Mouse (Mus musculus): ENCODE measurements at regions not wholly inside any gene's neighbourhood (a gene's known extent, or its start where the extent isn't known, plus 50 kb on each side); places are given as distances from the start of the nearest gene placed in this dataset.
"Not testable (repeated sequence)": the region's sequence is repeated elsewhere in the genome, so short reads cannot be mapped to it uniquely, and the experiment has no call there.

DNA sequence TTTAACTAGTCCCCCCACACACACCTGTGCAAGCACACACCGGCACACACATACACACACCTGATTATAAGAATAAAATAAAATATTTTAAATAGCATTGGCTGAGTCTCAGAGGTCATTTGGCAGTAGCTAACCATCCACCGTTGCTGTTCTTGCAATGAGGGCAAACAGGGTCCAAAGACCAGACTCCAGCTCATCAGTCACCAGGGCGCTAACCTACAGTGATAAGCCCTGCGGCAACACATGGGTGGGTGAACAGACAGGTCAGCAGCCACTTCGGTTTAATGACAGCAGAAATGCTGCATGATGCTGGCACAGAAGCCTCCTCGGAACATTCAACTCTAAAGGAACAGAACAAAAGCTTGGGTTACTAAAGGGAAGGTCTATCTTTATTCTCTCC is 54.9 kb downstream of the Tas2r134 start:
- no peak for DNase-seq (ENCODE audit: low read depth)

- no peak for DNase-seq (ENCODE audit: low read depth)
Measured at GRCm38 (mm10) chr2:51682745-51683144, 55.4 kb downstream of the Tas2r134 start.

DNA sequence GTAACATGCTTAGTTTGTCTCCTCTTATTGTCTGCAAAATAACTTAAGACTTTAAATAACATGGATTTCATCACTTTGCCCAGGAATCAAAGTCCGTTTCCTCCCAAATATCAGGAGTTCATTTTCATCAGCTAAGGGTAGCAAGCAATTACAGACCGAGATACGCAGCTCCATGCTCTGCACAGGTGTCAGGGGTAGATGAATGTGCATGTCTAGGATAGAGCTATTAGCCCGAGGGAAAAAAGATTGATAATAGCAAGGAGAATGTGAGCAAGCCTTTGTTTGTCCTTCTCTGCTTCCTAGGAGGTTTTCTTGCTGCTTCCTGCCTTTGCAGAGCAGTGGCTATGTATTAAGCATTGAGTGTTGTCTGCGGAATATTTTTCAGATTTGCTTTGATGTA is 77.8 kb downstream of the Tas2r134 start:
- DNase-seq (ENCODE audit: low read depth): no peak

- no peak for DNase-seq (ENCODE audit: low read depth)
Measured at GRCm38 (mm10) chr2:51708701-51709100, 81.4 kb downstream of the Tas2r134 start.

GRCm38 (mm10) chr2:51712611-51713010 is 85.3 kb downstream of the Tas2r134 start:
- no peak for DNase-seq (ENCODE audit: low read depth)

GRCm38 (mm10) chr2:51730805-51731204 is 103.5 kb downstream of the Tas2r134 start:
- DNase-seq (ENCODE audit: low read depth): no peak

DNA sequence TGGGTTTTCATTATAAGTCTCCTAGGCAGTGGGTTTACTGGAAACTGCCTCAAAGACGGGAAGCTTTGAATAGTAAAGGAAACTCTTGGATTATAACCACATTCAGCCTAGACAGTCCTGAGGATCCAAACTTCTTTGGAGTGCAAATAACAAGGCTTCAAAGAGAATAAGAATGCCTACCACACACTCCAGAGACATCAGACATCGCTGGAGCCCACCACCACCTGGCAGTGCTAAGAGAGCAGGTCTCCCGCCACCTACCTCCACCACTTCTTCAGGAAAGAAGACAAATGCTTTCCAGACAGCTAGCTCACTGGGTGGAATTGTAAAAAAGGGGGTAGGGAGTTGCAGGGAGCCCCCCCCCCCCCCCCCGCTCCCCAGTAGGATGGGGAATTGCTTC is 104.4 kb downstream of the Tas2r134 start:
- no peak for DNase-seq (ENCODE audit: low read depth)

DNA sequence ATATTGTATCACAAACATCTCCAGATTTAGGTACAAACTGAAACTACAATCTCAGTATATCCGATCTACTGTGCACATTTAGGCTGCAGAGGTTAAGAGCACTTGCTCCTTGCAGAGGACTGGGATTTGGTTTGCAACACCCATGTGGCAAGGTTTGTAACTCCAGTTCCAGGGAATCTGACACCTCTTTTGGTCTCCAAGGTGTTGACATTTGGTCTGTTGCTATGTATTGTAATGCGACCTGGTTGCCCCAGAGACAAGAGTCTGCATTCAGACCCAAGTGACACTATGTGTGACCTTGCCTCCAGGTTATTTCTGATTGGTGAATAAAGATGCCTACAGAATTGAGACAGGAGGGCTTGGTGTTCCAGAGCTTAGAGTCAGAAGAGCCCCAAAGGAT is 105.0 kb downstream of the Tas2r134 start:
- no peak for DNase-seq (ENCODE audit: low read depth)

DNA sequence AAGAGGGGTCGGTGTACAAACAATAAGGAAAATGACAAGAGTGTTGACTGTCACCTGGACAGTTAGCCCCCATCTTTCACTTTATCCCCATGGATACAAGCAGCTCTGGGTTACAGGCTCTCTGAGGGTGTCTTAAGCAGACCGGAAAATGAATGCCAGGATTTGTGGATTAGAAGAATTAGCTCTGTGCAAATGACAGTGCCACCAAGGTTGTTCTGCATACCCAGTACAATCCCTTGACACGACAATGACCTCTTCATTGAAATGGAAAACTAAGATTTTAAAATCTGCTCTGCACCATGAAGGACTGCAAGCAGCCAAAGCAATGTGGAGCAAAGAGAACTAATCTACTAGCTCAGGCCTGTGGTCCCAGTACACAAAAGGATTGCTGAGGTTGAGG is 105.9 kb downstream of the Tas2r134 start:
- DNase-seq (ENCODE audit: low read depth): no peak

DNA sequence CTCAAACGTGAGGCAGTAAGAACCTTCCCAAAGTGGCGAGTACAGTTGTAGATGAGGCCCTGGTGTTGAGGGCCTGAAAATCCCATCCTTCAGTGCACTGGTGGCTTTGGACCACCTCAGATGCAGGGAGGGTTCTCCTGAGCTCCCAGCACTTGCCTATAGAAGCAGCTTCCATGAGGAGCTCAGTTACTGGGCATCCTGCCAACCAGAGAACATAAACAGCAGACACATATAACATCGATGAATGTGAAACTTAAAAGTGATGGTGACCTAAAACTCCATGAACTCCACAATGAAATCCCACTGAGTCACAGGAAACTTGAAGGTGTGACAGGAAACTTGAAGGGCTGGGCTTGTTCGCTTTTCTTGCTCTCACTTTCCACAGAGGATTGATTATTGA is 109.1 kb downstream of the Tas2r134 start:
- no peak for DNase-seq (ENCODE audit: low read depth)

- no peak for DNase-seq (ENCODE audit: low read depth)
Measured at GRCm38 (mm10) chr2:51747675-51748319, 120.5 kb downstream of the Tas2r134 start.

DNA sequence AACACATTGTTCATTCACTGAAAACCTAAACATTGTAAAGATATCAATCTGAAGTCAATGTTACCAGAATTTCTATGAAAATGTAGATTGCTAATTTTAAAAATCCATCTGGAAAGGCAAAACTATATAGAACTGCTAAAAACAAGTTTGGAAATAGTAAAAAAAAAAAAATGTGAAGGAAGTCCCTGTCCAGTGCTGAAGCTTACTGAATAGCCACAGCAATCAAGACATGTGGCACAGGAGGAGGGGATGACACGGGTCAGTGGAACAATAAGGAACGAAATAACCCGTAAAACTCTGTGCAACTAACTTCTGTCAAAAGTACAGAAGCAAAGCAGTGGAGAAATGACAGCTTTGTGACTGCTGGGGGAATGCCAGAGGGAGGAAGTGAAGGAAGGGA is 121.9 kb downstream of the Tas2r134 start:
- DNase-seq (ENCODE audit: low read depth): no peak

DNA sequence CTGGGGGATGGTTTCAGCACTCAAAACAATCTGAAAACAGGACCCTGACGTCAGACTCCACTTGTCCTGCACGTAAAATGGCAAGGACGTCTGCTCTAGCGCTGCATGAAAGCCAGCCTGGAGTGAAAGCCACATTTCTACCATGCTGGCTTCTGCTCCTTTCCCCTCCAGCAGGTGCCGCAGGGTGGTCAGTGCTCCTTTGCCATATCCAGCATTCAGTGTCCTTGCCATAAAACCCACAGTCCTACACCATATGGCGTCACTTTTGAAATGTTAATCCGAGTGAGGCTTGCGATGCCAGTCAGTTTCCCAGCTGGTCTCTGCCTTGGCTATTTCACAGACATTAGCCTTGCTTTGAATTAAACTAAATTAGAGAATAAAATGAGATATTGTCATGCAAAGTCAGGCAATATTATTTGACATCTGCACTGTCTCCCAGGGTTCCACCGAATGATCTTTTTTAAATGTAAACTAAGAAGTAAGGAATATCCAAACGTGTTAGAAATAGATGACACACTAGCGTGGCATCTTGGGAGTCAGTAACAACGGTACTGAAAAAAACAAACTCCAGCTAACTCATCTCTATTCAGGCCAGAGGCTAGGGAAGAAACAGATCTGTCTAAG is 125.7 kb downstream of the Tas2r134 start:
- no peak for DNase-seq (ENCODE audit: low read depth)

GRCm38 (mm10) chr2:51753565-51754031 is 126.3 kb downstream of the Tas2r134 start:
- DNase-seq (ENCODE audit: low read depth): no peak

- DNase-seq (ENCODE audit: low read depth): no peak
Measured at GRCm38 (mm10) chr2:51757361-51757760, 130.1 kb downstream of the Tas2r134 start.

DNA sequence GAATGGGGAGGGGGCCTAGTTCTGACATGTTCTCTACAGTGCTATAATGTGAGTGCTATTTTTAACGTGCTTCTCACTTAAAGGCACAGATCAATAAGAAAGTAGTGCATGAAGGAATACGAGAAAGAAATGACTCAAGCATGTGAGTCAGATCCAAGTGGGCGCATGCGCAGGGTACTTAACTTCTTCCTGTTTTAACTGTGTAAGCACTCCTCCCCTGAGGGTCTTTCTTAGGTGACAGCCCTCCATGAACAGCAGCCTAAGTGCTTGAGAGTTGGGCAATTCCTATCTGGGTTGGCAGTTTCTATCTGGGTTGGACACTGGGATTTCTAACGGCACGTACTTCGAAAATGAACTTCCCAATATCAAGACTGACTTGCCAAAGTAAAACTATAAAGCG is 130.8 kb downstream of the Tas2r134 start:
- DNase-seq (ENCODE audit: low read depth): no peak

GRCm38 (mm10) chr2:51762866-51763265 is 135.6 kb downstream of the Tas2r134 start:
- DNase-seq (ENCODE audit: low read depth): no peak

- no peak for DNase-seq (ENCODE audit: low read depth)
Measured at GRCm38 (mm10) chr2:51767507-51768135, 140.3 kb downstream of the Tas2r134 start.

DNA sequence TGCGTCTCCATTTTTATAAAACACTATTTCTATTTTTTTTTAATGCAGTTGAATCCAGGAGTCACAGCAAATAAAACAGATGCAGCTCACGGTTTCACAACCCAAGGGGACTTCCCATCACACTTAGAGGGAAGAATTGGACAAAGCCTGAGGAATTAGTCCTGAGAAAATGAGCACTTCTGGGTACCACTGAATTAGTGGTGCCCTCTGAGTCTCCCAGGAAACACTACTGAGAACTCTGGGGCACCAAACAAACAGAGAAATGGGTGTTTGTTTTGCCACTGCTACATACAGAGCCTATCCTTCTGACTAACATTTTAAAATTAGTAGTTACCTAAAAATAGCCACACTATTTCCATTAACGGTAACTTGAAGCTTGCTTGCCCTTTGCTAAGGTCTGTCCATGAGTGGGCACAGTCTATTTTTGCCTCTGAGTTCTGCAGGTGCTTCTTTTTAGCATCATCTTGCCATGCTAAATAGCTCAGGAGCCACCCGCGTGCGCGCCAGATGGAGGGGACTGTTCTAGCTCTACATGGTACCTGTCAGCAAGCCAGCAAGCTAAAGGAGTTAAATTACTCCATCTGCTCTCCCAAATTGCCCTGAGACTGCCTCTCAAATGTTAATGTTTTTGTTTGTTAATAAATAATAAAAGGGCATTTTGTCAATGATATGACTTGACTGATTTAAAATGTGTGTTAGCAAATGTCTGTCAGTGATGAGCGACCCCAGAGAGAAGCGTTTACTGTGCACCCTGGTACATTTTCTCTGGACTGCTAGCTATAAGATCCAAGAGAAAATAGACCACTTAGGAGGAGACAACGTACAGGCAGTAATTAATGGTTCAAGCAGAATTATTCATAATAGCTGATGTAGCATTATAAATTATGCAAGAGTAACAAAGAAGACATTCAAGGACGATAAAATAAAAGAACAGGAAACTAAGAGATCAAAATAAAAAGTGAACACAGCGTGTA is 141.3 kb downstream of the Tas2r134 start:
- no peak for DNase-seq (ENCODE audit: low read depth)

GRCm38 (mm10) chr2:51785169-51785568 is 149.8 kb downstream of the Rbm43 start:
- DNase-seq (ENCODE audit: low read depth): no peak

DNA sequence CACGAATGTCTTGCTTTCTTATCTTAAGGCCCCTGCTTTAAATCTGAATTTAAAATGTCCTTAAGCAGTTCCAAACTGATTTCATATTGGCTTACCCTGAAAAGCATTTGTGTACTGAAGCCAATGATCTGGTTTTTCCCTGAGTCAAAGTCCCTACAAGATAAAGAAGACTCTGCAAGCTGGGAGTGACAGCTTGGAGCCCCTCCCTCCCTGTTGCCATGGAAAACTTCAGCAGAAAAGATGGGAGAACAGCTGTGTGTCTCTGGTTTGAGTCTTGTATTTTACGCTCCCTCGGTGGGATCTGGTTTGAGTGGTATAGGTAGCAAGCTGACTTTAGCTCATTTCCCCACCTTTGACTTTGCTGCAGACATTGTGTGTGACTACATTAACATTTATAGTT is 146.1 kb downstream of the Rbm43 start:
- no peak for DNase-seq (ENCODE audit: low read depth)

- DNase-seq (ENCODE audit: low read depth): not testable (repeated sequence)
Measured at GRCm38 (mm10) chr2:51793291-51793690, 141.7 kb downstream of the Rbm43 start.

All from induced T-regulatory cell, adult 2 months (primary cell).